Mouse (Mus musculus): Measurements from ENCODE around the gene Spg11.

The Spg11 gene

GRCm38 (mm10) chr2:122066241-122066640 is 51.9 kb downstream of the Spg11 start:
- in situ Hi-C loops (cut with MboI, MseI), result no loop called here

- in situ Hi-C loops (cut with MboI, MseI), result no loop called here
Measured at GRCm38 (mm10) chr2:122065200-122065969, 52.8 kb downstream of the Spg11 start.

GRCm38 (mm10) chr2:122059365-122060115 is 58.6 kb downstream of the Spg11 start:
- in situ Hi-C loops (cut with MboI, MseI), result no loop called here

GRCm38 (mm10) chr2:122043926-122044325 is 74.3 kb downstream of the Spg11 start:
- in situ Hi-C loops (cut with MboI, MseI), result no loop called here

- in situ Hi-C loops (cut with MboI, MseI), result no loop called here
Measured at GRCm38 (mm10) chr2:122036064-122036463, 82.1 kb downstream of the Spg11 start.

GRCm38 (mm10) chr2:122031970-122032369 is 86.2 kb downstream of the Spg11 start:
- in situ Hi-C loops (cut with MboI, MseI), result no loop called here

GRCm38 (mm10) chr2:122028756-122029700 is 89.2 kb downstream of the Spg11 start:
- in situ Hi-C loops (cut with MboI, MseI), result loop anchor here (5.0 kb wide), 1 partner anchor 72 kb away; the partner anchor contains the start of genes Ctdspl2 and Mageb3

- in situ Hi-C loops (cut with MboI, MseI), result loop anchor here (5.0 kb wide), 1 partner anchor 71 kb away; the partner anchor contains the start of genes Ctdspl2 and Mageb3
Measured at GRCm38 (mm10) chr2:122027862-122028755, 90.1 kb downstream of the Spg11 start, which contains the start of gene Eif3j1. Gene Eif3j1, plus strand, starts transcription at chr2:122028546.

- in situ Hi-C loops (cut with MboI, MseI), result loop anchor here (5.0 kb wide), 1 partner anchor 70 kb away; the partner anchor contains the start of genes Ctdspl2 and Mageb3
Measured at GRCm38 (mm10) chr2:122027091-122027490, 91.1 kb downstream of the Spg11 start.

GRCm38 (mm10) chr2:122022284-122022683 is 95.9 kb downstream of the Spg11 start:
- in situ Hi-C loops (cut with MboI, MseI), result no loop called here

GRCm38 (mm10) chr2:122018705-122019104 is 99.5 kb downstream of the Spg11 start:
- in situ Hi-C loops (cut with MboI, MseI), result no loop called here

GRCm38 (mm10) chr2:122011441-122011840 is 106.7 kb downstream of the Spg11 start:
- in situ Hi-C loops (cut with MboI, MseI), result no loop called here

- in situ Hi-C loops (cut with MboI, MseI), result no loop called here
Measured at GRCm38 (mm10) chr2:122008832-122009231, 109.4 kb downstream of the Spg11 start.

All from T-helper 1 cell (primary cell).